Mouse (Mus musculus): ENCODE measurements around the gene Tm6sf2.

GRCm38 (mm10) chr8:70104922-70105321, 32.2 kb downstream of the Tm6sf2 start:
- TF ChIP-seq CTCF (IDR thresholded peaks at IDR 0.05; ENCODE audit: insufficient read depth, low read depth, low read length) (no peak), POLR2A (IDR thresholded peaks at IDR 0.05; ENCODE audit: insufficient read depth, low read depth, low read length) (no peak)

All from olfactory bulb, adult 2 months (tissue).